Mouse (Mus musculus) Patski (cell line): ENCODE results near the gene Ephb1. TPM values are rescaled to one million over a fixed set of nuclear protein-coding genes. Genes with fewer than 3 reads are reported as not detected.

Source experiments
- ATAC-seq: fragments of 100-300 bp; one replicate; pipeline ENCODE4 v1.8.0; 2021
- CTCF ChIA-PET: fragments of 350-600 bp; sonication (Branson Sonifier 250); formaldehyde crosslinking; loops from one replicate; lab custom pipeline; 2022; ENCODE audit warnings: inconsistent platforms; lab: Charles Lee
- POLR2A ChIA-PET: fragments of 350-600 bp; sonication (Branson Sonifier 250); formaldehyde crosslinking; loops from one replicate; lab custom pipeline; 2022; ENCODE audit warnings: antibody characterized with exemption, inconsistent platforms; lab: Charles Lee
- DNase-seq: peaks from one replicate; pipeline ENCODE4 v3.0.0-alpha.2; 2011; ENCODE audit warnings: low read depth, low spot score
- H3K27me3 ChIP-seq: fragments of 371-371 bp; one replicate; pipeline ENCODE4 v1.5.1; 2021
- CTCF ChIP-seq: fragments of 100-300 bp; IDR thresholded peaks from one replicate; pipeline ENCODE4 v1.5.1; 2021
- in situ Hi-C: fragments of 300-500 bp; cut with MboI; formaldehyde crosslinking; loops from 3 replicates; pipeline ENCODE4 v1.11.1; 2018; ENCODE audit warnings: low pct_unique_long_range_greater_than_20kb, mixed read lengths
- polyA plus RNA-seq: library from polyadenylated mRNA; unstranded; gene quantifications from one replicate; pipeline ENCODE4 v1.2.3, GENCODE M21; 2021

The Ephb1 gene
- polyA plus RNA-seq, 1 experiment from 2014 or later: 8.5 TPM

- no peak for DNase-seq
- ChIA-PET CTCF (interaction anchor here (0.9 kb wide), 1 partner anchor 42 kb away, joined by 3 read pairs; no protein-coding TSS in a partner anchor), POLR2A (no interaction called here)
- H3K27me3 ChIP-seq: peaks cover 15% of the 10 kb centered on the region
- in situ Hi-C loops: loop anchor here (25.0 kb wide), 1 partner anchor 1058 kb away; no protein-coding TSS in a partner anchor
- ATAC-seq: no peak
- TF ChIP-seq CTCF: no peak
These were observed 15.6 kb upstream of the Ephb1 start for GRCm38 (mm10) chr9:102370141-102370540.

DNA sequence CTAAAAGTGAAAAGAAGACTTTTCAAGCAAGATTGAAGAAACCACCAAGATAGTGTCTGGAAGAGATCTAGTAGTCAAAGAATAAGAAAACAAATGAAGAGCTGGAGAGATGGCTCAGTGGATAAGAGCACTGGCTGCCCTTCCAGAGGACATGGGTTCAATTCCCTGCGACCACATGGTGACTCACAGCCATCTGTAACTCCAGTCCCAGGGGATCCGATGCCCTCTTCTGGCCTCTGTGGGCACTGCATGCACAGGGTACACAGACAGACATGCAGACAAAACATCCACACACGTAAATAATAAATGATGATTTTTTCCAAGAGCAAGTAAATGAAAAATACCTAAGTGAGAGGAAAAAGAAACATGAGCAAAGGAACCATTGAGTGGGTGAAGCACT is 14.6 kb upstream of the Ephb1 start:
- DNase-seq: no peak
- in situ Hi-C loops: loop anchor here (25.0 kb wide), 1 partner anchor 1057 kb away; no protein-coding TSS in a partner anchor
- H3K27me3 ChIP-seq: peaks cover 11% of the 10 kb centered on the region
- no peak for ATAC-seq
- ChIA-PET POLR2A (no interaction called here), CTCF (no interaction called here)
- peak; percentile 53 for TF ChIP-seq CTCF

DNA sequence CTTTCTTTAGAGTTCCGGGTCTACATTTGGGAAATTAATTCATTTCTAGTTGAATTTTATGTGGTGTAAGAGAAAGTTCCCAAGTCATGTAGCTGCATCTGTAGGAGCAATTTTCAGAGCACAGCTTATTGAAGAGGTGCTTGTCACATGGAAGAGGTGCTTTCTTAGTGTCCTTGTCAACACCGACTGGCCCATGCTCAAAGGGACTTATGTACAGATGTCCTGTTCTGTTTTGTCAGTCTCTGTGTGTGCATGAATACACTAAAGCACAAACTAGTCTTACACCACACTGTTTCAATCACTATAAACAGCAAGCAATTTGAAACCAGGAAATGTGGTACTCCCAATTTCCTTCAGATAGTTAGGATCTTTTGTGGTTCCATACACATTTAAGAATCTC is 13.3 kb upstream of the Ephb1 start:
- POLR2A ChIA-PET: no interaction called here
- in situ Hi-C loops: loop anchor here (25.0 kb wide), 1 partner anchor 1055 kb away; no protein-coding TSS in a partner anchor
- H3K27me3 ChIP-seq: peaks cover 5% of the 10 kb centered on the region
- ATAC-seq (no peak), DNase-seq (no peak)
- CTCF ChIA-PET: no interaction called here
- no peak for TF ChIP-seq CTCF

GRCm38 (mm10) chr9:102365536-102365935 is 11.0 kb upstream of the Ephb1 start:
- ChIA-PET CTCF (no interaction called here), POLR2A (no interaction called here)
- peaks cover 5% of the 10 kb centered on the region for H3K27me3 ChIP-seq
- ATAC-seq (no peak), DNase-seq (no peak)
- in situ Hi-C loops: loop anchor here (25.0 kb wide), 1 partner anchor 1053 kb away; no protein-coding TSS in a partner anchor
- no peak for TF ChIP-seq CTCF

DNA sequence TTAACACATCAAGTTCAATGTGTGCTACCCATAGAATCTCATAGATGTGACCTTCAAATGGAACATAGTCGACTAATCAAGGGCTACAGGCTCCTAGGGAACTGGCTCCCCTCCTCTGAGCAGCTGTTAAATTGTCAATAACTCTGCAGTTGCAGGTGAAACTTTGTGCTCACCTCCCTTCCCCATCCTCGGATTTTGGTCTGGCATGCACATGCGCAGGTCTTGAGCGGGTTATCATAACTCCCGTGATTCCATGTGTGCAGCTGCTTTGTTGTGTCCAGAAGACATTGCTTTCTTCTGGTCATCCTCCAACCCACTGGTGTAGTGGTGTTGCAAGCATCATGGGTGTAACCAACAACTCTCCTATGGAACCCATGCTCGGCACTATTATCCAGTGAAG is 4.8 kb upstream of the Ephb1 start:
- DNase-seq (no peak), ATAC-seq (no peak)
- POLR2A ChIA-PET: no interaction called here
- TF ChIP-seq CTCF: no peak
- in situ Hi-C loops: loop anchor here (5.0 to 25.0 kb wide), 4 partner anchors 185 to 1185 kb away; no protein-coding TSS in a partner anchor
- CTCF ChIA-PET: interaction anchor here (1.2 kb wide), 1 partner anchor 670 kb away, joined by 4 read pairs; no protein-coding TSS in a partner anchor
- peaks cover 6% of the 10 kb centered on the region for H3K27me3 ChIP-seq

- H3K27me3 ChIP-seq: peaks cover 10% of the 10 kb centered on the region
- TF ChIP-seq CTCF: no peak
- no peak for ATAC-seq
- in situ Hi-C loops: loop anchor here (5.0 to 25.0 kb wide), 4 partner anchors 186 to 1184 kb away; no protein-coding TSS in a partner anchor
- CTCF ChIA-PET: no interaction called here
- POLR2A ChIA-PET: no interaction called here
- no peak for DNase-seq
These were observed 4.2 kb upstream of the Ephb1 start for GRCm38 (mm10) chr9:102358711-102359110.

- POLR2A ChIA-PET: no interaction called here
- no peak for TF ChIP-seq CTCF
- CTCF ChIA-PET: no interaction called here
- peaks cover 16% of the 10 kb centered on the region for H3K27me3 ChIP-seq
- ATAC-seq (no peak), DNase-seq (no peak)
- in situ Hi-C loops: loop anchor here (5.0 to 25.0 kb wide), 4 partner anchors 187 to 1183 kb away; no protein-coding TSS in a partner anchor
These were observed 3.5 kb upstream of the Ephb1 start for GRCm38 (mm10) chr9:102358011-102358410.

DNA sequence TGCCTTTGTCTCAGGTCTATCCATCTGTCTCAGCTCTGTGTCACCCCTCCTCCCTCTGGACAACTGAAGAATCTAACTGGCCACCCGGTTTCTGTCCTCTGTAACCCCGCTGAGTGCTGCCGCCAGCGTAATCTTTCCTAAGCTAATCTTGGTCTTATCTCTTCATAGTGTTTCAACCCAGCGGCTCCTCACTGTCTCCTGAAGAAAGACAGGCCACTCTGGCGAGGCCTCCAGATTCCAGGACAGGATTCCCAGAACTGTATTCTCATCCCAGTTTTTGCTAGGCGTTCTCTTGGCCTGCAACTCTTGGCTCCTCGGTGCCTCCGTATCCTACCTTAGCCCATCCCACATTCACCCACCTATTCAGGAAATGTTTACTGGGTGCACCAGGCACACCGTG is 2.0 kb upstream of the Ephb1 start:
- H3K27me3 ChIP-seq: peaks cover 23% of the 10 kb centered on the region

DNA sequence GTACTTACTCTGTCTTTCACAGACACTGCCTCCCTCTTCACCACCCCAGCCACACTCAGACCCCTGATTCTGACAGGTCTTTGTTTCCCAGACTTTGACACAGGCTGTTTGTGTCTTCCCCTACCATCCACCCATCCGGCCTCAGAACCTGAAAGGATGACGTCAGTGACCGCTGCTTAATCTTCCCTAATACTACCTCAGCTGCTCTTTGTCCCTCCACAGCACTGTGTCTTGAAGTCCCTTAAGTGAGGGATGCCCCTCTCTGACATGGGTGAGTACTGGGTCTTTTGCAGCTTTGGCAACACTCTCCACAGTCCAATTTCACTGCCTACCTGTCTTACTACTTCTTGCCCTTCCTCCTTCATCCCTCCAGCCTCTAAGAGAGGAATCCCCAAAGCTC is 1.2 kb upstream of the Ephb1 start:
- POLR2A ChIA-PET: no interaction called here
- no peak for TF ChIP-seq CTCF
- ATAC-seq (no peak), DNase-seq (no peak)
- CTCF ChIA-PET: interaction anchor here (0.9 to 1.0 kb wide), 3 partner anchors 10 to 670 kb away, joined by 3 to 4 read pairs (median 3); no protein-coding TSS in a partner anchor
- in situ Hi-C loops: loop anchor here (5.0 to 25.0 kb wide), 4 partner anchors 189 to 1181 kb away; no protein-coding TSS in a partner anchor
- peaks cover 23% of the 10 kb centered on the region for H3K27me3 ChIP-seq

More for the DNA sequence above, 2.0 kb upstream of the Ephb1 start:
- CTCF ChIA-PET: no interaction called here
- POLR2A ChIA-PET: no interaction called here
- no peak for ATAC-seq
- TF ChIP-seq CTCF: no peak
- in situ Hi-C loops: loop anchor here (5.0 to 25.0 kb wide), 4 partner anchors 188 to 1182 kb away; no protein-coding TSS in a partner anchor
- DNase-seq: no peak

DNA sequence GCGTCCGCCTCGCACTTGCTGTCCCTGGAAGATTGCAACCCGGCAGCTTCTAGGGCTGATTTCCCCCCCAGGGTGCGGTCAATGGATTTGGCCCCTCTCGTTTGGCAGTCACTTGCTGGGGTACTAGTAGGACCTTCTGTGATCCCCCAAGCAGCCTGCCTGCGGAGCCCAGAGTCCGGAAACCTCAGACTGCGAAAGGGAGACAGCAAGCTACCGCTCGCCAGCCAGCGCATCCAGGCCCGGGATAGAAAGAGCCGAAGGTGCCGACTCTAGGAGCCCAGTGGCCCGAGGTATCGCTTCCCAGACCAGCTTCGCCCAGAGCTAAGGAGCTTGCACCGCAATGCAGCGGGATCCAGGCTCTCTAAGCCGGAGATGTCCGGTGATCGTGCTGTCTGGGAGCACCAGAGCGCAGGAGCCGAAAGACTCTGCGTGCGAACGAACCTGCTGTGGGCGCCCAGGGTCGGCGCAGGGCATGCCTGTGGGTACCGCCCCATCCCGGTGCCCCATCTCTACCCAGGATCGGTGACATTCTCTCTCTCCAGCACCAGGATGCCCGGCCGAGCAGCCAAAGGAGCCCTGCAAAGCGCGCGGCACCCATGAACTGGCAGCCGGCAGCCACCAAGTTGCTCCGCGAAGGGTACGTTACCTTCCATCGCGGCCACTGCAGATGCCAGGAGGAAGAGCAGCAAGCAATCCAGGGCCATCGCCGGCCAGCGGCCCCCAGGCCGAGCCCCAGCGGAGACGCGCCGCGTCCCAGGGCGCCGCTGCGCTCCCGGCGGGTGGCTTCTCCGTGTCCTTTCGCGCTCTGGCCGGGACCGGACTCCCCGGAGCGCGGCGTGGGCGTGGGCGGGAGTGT is 629 bp downstream of the Ephb1 start:
- ChIA-PET POLR2A (interaction anchor here (0.6 to 1.5 kb wide), 2 partner anchors 162 to 725 kb away, joined by 3 read pairs; no protein-coding TSS in a partner anchor), CTCF (interaction anchor here (0.7 to 2.3 kb wide), 10 partner anchors 11 to 664 kb away, joined by 3 to 18 read pairs (median 3); no protein-coding TSS in a partner anchor)
- TF ChIP-seq CTCF: no peak
- ATAC-seq (peak; percentile 38), DNase-seq (no peak)
- in situ Hi-C loops: loop anchor here (5.0 to 25.0 kb wide), 4 partner anchors 162 to 1179 kb away; no protein-coding TSS in a partner anchor
- H3K27me3 ChIP-seq: peaks cover 23% of the 10 kb centered on the region
